Mouse (Mus musculus): ENCODE measurements around the gene Ugt1a1.
"Not testable (repeated sequence)": the region's sequence is repeated elsewhere in the genome, so short reads cannot be mapped to it uniquely, and the experiment has no call there.

The Ugt1a1 gene

DNA sequence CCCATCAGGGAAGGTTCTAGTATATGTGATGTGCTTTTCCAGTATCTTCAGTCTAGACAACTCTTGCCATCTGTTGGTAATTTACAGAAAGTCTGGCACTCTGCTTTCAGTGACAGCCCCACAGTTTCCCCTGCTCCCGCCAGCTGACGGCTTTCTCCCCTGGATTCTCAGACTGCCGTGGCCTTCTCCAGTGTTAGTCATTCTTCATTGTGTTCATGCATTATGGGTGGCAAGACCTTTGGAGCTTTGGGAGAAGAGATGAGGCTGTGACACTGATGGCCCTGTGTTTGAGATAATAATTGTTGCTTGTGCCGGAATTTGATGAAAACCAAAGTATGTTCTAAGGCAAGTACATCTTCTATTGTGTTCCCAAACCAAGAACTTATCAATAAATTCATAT lies 6.8 kb downstream of the Ugt1a1 start:
- no peak for DNase-seq (ENCODE audit: low spot score in 2 of 2)

DNA sequence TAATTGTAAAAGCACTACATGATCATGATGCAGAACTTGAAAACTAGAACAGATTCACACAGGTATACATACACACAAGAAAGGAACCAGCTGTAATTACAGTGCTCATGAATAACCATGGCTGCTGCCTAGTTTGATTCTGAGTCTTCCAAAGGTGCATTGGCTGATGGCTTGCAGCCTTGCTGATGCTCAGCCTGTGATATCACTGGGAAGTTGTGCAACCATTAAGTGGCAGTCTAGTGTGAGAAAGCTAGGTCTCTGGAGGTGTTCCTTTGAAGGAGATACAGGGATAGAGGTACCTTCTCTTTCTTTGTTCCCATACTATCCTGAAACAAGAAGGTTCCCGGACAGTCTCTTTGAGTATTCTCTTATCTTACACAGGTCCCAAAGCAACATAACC lies 7.3 kb downstream of the Ugt1a1 start:
- DNase-seq (ENCODE audit: low spot score in 2 of 2) = no peak

DNA sequence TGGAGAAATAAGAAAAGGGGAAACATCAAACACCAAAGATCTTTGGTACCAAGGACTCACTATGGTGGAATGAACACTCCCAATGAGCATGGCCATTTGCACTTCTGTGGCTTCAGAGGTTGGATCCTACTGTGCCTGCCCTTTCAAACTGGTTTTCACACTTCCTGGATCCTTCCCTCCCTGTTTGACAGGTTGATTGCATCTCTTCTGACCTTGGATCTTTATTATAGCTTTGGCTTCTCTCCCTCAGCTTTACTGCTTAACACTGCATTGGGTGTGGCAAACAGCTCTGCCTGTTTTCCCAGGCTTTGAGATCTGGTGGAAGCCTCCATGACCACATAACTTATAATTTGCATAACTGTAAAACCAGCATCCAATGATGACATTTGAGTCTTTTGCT lies 8.6 kb downstream of the Ugt1a1 start:
- DNase-seq (ENCODE audit: low spot score in 2 of 2) = no peak

DNA sequence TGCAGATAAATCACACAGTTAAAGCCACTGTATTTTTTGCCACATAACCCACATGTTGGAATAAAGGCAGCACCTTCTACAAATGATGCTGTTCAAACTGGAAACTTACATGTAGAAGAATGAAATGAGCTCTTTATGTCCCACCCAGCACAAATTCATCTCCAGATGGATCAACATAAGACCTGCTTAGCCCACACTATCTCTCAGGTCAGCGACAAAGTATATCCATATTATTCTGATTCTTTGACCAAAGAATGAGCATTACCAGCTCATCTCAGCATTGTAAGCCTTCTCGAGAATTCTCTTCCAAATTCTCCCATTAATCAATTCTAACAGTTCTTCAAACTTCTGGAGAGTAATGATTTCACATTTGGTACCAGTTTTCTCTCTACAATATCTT lies 10.5 kb downstream of the Ugt1a1 start:
- no peak for DNase-seq (ENCODE audit: low spot score in 2 of 2)

DNA sequence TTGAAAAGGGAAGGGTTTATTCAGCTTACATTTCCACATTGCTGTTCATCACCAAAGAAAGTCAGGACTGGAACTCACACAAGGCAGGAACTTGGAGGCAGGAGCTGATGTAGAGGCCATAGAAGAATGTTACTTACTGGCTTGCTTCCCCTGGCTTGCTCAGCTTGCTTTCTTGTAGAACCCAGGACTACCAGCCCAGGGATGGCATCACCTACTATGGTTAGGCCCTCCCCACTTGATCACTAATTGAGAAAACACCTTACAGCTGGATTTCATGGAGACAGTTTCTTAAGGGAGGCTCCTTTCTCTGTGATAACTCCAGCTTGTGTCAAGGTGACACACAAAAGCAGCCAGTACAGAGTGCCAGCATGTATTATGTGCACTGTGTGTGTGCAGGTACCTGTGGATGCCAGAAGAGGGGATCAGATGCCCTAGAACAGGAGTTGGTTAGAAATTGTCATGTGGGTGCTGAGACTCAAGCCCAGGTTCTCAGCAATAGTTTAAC lies 11.3 kb downstream of the Ugt1a1 start:
- DNase-seq (ENCODE audit: low spot score in 2 of 2) = not testable (repeated sequence)

DNA sequence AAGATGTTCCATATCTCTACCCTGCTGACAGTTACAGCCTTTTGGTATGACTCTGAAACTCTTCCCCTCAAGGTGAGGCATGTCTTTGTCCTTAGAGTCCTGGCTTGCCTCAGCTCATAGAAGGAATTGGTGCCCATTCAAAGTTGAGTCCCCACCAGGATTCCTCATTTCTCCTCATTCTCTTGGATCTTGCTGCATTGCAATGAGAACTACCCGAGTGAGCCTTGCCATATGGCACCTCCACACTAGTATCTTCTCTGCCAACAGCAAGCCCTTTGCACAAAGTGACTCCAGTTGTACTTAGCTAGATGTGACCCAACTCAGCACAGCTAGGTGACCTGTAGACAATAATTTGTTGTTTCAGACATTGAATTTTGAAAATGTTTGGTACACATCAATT lies 11.8 kb downstream of the Ugt1a1 start:
- DNase-seq (ENCODE audit: low spot score in 2 of 2) = no peak

DNA sequence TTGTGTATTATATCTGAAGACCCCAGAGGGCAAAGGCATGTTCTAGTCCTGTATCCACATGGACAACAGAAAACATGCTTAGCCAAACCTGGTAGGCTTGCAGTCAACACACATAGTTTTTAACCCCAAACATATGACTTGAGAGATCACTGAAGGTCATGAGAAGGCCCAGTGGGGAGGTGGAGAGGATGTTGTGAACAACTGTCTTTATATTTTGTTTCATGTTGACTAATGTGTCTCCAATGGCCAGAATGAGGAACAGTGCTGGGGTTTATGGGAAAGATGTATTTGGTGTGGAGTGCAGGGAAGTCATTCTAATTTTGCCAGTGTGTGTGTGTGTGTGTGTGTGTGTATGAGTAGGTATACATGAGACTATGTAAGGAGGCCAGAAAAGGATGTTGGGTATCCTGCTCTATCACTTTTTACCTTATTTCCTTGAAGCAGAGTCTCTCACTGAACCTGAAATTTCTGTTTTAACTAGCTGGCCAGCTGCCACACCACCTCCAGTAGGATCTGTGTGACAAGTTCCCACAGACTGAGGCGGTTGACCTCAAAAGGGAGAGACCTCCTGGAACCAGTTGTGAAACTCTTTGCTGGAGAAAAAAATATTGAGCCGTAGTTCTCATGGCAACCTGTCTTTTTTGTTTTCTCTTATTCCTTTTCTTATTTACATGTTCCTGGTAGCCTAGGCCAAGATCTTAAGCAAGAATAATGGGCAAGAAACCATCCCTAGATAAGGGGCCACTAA lies 12.4 kb downstream of the Ugt1a1 start:
- DNase-seq (ENCODE audit: low spot score in 2 of 2) = no peak

DNA sequence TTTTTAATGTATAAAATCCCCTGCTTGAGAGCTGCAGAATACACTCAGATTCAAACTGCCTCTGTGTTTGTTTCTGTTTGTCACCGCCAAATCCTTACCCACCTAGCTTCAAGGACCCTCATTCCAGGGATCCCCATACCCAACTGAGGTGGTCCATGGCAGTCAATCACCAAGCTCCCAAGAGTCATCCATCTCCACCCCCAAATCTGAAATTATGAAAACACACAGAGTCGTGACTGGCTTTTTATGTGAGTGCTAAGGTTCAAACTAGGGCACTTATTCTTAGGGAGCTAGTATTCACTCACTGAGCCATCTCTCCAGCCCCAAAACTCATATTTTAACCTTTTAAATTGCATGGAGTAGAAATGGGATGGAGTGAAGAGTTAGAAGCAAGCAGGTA lies 13.5 kb downstream of the Ugt1a1 start:
- DNase-seq (ENCODE audit: low spot score in 2 of 2) = not testable (repeated sequence)

DNA sequence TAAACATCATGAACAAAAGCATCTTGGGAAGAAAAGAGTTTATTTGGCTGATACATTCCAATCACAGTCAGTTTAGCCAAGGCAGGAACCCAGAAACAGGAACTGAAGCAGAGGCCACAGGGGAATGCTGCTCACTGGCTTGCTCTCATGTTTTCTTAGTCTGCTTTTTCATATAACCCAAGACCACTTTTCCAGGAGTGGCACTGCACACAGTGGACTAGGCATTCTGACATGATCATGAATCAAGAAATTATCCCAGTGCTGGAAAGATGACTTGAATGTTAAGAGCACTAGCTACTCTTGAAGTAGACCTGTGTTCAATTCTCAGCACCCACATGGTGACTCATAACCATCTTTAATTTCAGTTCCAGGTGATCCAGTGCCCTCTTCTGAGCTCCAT lies 14.0 kb downstream of the Ugt1a1 start:
- no peak for DNase-seq (ENCODE audit: low spot score in 2 of 2)

DNA sequence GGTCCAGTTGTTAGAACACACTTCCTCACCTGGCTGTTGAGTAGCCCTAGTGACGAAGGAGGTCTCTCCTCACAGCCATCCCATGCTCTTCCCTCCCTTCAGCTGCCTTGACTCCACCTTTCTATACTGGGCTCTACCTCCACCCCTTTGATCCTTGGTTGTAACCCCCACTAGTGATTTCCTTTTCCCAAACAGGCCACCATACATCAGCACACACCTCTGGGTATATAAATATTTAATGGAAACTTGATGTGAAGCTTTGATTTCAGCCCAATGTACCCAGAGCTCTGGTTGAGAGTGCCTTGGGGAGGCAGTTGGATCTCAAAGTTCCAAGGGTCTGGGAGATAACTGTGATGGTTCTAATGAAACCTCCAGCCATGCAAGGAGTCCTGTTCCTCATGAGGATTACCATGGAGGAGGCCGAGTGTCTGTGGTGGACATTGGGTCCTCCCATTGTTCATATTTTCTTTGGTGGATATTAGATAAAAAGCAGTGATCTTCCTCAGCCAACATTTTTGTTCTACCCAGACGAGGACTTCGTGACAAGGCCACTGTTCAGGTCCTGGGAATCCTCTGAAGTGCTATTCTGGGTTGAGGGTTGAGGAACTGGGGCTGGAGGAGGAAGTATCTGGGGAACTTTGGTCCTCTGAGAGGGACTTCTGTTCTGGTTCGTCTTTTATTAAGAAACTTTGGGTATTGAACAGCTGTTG lies 15.1 kb downstream of the Ugt1a1 start, which contains the start of gene Mroh2a:
Gene Mroh2a, plus strand, starts transcription at position 317 of the 710 bp plus-strand sequence.
- DNase-seq (ENCODE audit: low spot score in 2 of 2) = no peak

DNA sequence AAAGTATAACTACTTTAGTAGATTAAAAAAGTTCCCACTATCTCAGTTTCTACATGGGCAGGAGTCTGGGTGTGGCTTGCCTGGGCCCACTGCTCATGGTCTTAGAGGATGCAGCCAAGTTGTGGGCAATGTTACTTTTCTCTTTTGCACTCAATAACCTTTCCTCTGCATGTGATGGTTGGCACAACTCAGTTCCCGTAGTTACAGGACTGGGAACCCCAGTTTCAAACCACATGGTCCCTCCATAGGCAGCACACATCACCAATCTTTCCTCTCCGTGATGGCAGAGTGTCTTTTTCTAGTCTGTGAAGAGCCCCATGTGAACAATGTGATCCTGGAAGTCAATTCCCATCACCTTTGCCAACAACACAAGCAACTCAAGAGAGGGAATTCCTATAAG lies 15.7 kb downstream of the Ugt1a1 start:
- DNase-seq (ENCODE audit: low spot score in 2 of 2) = no peak

DNA sequence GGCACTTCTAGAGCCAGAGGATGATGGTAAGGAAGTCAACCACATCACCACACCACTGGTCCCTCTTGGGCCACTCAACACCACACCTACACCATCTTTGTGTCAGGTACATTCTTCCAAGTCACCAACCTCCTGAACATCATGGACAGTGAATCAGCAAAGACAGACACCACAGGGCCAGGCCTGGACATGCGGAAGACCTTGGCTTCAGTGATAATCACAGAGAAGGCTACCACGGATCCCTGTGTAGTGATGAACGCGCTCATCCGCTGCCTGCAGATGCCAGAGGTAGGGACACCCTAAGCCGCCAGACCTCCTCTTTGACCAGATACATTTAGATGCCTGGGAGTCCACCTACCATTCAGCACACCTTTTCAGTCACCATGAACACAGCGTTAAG lies 16.4 kb downstream of the Ugt1a1 start:
- no peak for DNase-seq (ENCODE audit: low spot score in 2 of 2)

DNA sequence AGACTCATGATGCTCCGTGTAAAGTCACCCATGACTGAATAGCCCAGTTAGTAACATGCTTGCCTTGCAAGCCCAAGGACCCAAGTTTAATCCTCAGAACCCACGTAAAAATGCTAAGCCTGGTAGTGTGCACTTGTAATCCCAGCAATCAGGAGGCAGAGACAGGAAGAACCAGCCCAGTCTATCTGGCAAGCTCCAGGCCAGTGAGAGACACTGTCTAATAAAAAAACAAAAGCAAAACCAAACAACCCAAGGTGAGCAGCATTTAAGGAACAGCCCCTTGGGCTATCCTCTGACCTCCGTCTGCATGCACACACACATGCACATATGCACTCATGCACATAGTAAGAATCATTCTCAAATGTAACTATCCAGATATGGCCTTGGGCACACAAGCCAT lies 17.8 kb downstream of the Ugt1a1 start:
- DNase-seq (ENCODE audit: low spot score in 2 of 2) = no peak

DNA sequence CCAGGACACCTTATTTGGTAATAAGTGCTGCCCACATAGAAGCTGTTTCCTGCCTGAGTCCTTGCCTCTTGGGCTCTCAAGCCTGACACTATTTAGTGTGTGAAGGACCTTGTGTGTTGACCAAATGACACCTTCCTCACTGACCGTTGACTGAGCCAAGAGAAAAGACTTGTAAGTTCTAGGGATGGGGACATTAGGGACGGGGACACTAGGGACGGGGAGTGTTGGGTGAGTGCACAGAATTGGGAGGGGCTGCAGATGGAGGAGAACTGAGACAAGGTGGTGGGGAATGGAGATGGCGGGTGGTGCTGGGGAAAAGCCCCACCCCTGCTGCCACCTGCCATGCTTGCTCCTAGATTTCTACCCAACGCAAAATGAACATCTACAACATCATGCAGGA lies 18.2 kb downstream of the Ugt1a1 start:
- DNase-seq (ENCODE audit: low spot score in 2 of 2) = no peak

DNA sequence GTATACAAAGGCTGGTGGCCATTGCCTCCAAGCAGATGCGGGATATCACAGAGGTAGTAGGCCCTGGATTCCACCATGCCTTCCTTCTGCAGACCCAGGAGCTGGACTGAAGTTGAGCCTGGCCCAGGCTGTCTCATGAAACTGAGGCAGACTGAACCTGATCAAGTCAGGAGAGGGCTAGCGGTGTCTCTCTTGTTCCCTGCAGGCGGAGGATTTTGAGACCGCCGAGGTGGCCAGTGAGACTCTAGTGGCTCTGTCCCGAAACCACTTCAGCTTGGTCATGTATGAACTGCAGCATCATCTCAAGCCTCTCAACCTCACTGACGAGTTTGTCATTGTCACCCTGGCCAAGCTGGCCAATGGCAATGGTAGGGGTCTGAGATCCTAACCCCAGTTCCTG lies 18.7 kb downstream of the Ugt1a1 start:
- no peak for DNase-seq (ENCODE audit: low spot score in 2 of 2)

DNA sequence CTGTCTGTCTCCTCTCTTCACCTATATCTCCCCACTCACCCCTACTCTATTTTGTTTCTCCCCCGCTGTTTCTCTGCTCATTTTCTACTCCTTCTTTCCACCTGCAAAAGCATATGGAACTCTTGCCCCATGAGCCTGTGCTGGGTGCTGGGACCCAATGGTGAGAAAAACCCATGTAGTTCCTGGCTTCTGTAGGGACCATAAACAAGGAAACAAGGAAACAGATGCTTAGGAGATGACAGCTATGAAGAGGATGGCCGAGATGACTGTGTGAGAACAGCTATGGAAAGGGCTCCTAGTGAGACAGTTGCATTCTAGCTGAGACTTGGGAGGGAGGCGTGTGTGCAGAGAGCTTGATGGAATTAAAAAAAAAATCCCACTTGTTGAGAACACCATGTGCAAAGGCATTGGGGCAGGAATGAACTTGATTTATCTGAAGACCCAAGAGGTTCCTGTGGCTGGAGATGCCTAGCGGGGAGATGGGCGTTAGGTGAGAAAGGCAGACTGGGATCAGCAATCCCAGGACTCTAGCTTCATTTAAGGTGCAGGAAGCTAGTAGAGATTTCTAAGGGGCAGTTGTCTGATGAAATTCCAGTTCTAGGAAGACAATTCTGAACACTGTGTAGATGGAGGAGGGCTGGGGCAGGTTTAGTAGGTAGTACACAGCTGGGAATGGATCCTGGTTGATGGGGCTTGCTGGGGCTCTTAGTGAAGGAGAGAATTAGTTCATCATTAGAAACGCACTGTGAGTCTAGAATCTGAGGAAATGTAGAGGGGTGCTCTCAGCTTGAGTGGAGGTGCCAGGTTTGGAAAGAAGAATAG lies 19.4 kb downstream of the Ugt1a1 start:
- DNase-seq (ENCODE audit: low spot score in 2 of 2) = no peak

DNA sequence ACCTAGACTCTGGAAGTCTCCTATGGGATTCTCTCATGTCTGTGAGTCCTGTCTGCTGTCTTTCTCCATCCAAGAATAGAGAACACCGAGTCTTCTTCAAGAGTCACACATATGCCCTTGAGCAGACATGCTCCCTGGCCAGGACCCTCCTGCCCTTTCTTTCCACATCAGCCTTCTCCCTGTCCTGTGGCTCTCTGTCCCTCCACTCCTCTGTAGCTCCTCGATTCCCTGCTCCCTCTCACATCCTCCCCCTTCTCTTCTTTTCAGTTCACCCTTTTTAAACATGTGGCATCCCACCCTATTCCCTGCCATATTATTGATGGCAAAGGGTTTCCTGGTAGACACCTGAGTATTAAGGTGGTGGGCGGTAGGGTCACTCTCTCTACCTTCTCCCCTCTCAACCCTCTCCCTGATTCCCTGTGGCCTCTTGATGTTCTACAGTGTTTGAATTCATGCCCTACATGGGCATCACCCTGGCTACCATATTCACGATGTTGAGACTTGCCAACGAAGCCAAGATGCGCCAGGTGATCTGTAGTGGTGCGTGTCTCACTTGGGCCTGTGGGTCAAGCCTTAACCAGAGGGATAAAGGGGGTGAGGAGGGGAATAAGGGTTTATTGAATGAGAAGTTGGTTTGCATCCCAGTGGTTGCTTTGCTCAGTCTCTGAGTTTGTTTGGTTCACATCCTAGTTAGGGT lies 20.2 kb downstream of the Ugt1a1 start:
- no peak for DNase-seq (ENCODE audit: low spot score in 2 of 2)

DNA sequence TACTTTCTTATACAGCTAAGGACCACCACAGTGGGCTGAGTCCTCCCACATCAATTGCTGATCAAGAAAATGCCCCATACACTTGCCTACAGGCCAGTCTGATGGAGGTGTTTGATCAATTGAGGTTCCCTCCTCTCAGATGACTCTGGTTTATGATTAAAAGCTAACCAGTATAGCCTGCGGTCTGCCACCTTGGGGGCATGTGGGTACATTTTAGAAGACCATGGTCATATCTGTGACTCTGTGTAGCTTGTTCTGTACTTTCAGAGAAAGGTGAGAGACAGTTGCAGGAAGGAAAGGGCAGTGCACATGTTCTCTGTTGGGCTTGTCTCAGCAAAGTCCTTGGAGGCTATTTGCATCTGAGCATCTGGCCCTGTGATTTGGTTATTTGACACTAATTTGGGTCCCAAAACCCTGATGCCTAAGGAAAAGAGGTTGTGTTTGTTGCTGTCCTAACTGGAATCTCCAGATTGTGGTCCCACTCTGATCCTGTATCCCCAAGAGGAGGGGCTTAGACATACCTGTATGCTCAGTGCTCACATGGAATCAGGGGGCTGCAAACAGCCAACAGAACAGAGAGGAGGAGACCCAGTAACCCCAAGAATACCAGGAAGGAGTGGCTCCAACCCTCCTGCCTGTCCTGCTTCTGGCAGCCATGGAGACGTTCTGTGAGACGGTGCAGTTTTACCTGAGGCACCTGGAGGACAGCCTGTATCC lies 21.1 kb downstream of the Ugt1a1 start:
- DNase-seq (ENCODE audit: low spot score in 2 of 2) = peak in 1 of 2 experiments; percentile 6

DNA sequence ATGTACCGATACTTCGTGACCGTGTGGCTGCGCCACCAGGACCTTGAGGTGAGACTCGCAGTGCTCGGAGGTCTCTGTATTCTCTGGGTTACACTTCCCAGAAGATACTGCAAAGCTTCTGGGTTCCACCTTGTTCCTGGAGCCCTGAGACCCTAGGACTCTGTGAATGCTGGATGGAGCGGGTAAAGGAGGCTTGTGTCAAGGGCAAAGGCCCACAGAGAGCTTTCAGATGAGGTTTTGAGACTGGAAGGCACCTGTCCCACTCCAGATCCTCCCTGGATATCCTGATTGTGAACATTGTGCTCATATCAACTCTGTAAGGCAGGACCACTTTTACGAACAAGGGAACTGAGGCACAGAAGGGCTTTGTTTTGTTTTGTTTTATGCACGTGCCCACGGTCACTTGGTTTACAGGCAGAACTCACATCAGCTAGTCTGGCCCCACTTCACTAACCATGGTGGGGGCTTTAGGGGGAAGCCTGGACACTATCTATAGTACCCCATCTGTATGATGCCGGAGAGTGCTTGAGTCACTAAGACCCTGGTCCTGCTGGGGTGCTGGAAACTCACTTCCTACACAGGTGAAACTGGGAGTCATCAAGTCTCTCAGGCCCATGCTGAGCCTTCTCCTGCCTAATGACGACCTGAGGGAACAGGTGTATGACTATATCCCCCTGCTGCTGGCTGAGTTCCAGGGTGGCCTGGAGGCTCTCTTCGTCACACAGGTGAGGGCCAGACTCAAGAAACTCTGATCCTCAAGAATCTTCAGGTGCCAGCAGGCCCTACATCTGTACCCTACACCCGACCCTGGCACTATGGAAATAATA lies 21.9 kb downstream of the Ugt1a1 start:
- DNase-seq (ENCODE audit: low spot score in 2 of 2) = no peak

DNA sequence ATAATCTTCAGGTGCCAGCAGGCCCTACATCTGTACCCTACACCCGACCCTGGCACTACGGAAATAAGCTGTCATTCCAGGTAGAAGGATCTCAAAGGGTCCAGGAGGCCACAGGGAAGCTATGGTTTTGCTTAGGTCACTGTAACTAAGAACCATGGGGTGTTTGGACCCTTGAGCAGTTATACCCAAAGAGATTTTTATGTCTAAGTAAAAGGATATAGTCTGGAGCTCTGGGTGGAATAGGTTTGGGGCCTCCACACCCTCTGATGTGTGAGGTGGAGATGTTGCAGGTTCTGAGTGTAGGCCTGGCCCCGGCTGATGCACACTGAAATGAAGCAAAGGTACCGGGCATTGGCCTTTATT lies 22.5 kb downstream of the Ugt1a1 start:
- no peak for DNase-seq (ENCODE audit: low spot score in 2 of 2)

Measured in right cerebral cortex, postnatal 10 days (tissue).